Mouse (Mus musculus) megakaryocyte, embryonic 14.5 days (primary cell): ENCODE data around the gene March5. TPM values are rescaled to one million over a fixed set of nuclear protein-coding genes. Genes with fewer than 3 reads are reported as not detected.
A peak's percentile ranks its signal among the peaks of the same experiment; 100 is the strongest.

Experiments
- H3K27me3 ChIP-seq: replicated peaks from 2 replicates; pipeline ENCODE3; 2012; ENCODE audit warnings: inconsistent platforms
- H3K36me3 ChIP-seq: replicated peaks from 2 replicates; pipeline ENCODE3; 2012; ENCODE audit warnings: low read length, inconsistent platforms, mixed read lengths
- H3K4me1 ChIP-seq: 2 replicates; pipeline ENCODE4 v1.6.1; 2012; ENCODE audit warnings: inconsistent platforms
- H3K4me3 ChIP-seq: replicated peaks from 2 replicates; pipeline ENCODE3; 2012; ENCODE audit warnings: moderate library complexity, mild to moderate bottlenecking, inconsistent platforms
- H3K9me3 ChIP-seq: 2 replicates; pipeline ENCODE4 v1.6.1; 2012; ENCODE audit warnings: inconsistent platforms
- FLI1 ChIP-seq: IDR thresholded peaks from 2 replicates; pipeline ENCODE4 v1.6.1; 2012; ENCODE audit warnings: low read length, inconsistent platforms, mixed read lengths
- GATA1 ChIP-seq: IDR thresholded peaks from 3 replicates; pipeline ENCODE4 v1.6.1; 2012; ENCODE audit warnings: mixed read lengths, low read length, inconsistent platforms, borderline replicate concordance
- polyA plus RNA-seq: library from polyadenylated mRNA; stranded (reverse); fragments of >175 nt; gene quantifications from 2 replicates; pipeline ENCODE4 v1.2.3, GENCODE M21; 2012; ENCODE audit warnings: low replicate concordance; ENCODE audit not compliant: insufficient read depth

Gene March5
- polyA plus RNA-seq, result 28.9 and 37.4 TPM in 2 replicates

- H3K4me1 ChIP-seq, result peaks cover 36% of the 10 kb centered on the region
- H3K9me3 ChIP-seq, result no peaks in the 10 kb centered on the region
- peaks cover 22% of the 10 kb centered on the region for H3K36me3 ChIP-seq
- H3K27me3 ChIP-seq, result peaks cover 10% of the 10 kb centered on the region
- TF ChIP-seq GATA1 (no peak), FLI1 (no peak)
- peak within 1 kb of the TSS; percentile 98 for H3K4me3 ChIP-seq
These were observed at the start of gene March5 for GRCm38 (mm10) chr19:37207303-37208175. March5 (plus strand) TSS chr19:37207543.

GRCm38 (mm10) chr19:37172096-37172495 is 35.2 kb upstream of the March5 start:
- Histone ChIP-seq H3K4me1 (peaks cover 23% of the 10 kb centered on the region), H3K4me3 (no peak overlapping the region), H3K9me3 (0 out of 2 replicates have a peak, but pooled peaks cover 3% of the 10 kb centered on the region), H3K36me3 (no peaks in the 10 kb centered on the region), H3K27me3 (peaks cover 72% of the 10 kb centered on the region)
- TF ChIP-seq GATA1 (no peak), FLI1 (no peak)

- peaks cover 25% of the 10 kb centered on the region for H3K4me1 ChIP-seq
- H3K9me3 ChIP-seq, result 0 out of 2 replicates have a peak, but pooled peaks cover 3% of the 10 kb centered on the region
- TF ChIP-seq FLI1 (no peak), GATA1 (no peak)
- H3K36me3 ChIP-seq, result no peaks in the 10 kb centered on the region
- no peak overlapping the region for H3K4me3 ChIP-seq
- peaks cover 70% of the 10 kb centered on the region for H3K27me3 ChIP-seq
These were observed 34.7 kb upstream of the March5 start for GRCm38 (mm10) chr19:37172566-37173130.

GRCm38 (mm10) chr19:37173331-37174115 is 33.8 kb upstream of the March5 start:
- Histone ChIP-seq H3K9me3 (0 out of 2 replicates have a peak, but pooled peaks cover 3% of the 10 kb centered on the region), H3K4me3 (peak overlapping the region; percentile 93), H3K4me1 (peaks cover 31% of the 10 kb centered on the region), H3K27me3 (peaks cover 69% of the 10 kb centered on the region), H3K36me3 (no peaks in the 10 kb centered on the region)
- no peak for TF ChIP-seq FLI1
- no peak for TF ChIP-seq GATA1

GRCm38 (mm10) chr19:37174116-37174715 is 33.1 kb upstream of the March5 start:
- H3K27me3 ChIP-seq, result peaks cover 70% of the 10 kb centered on the region

GRCm38 (mm10) chr19:37174716-37175435 is 32.5 kb upstream of the March5 start:
- Histone ChIP-seq H3K9me3 (0 out of 2 replicates have a peak, but pooled peaks cover 3% of the 10 kb centered on the region), H3K27me3 (peaks cover 68% of the 10 kb centered on the region), H3K4me3 (peak overlapping the region; percentile 93), H3K4me1 (peaks cover 32% of the 10 kb centered on the region), H3K36me3 (no peaks in the 10 kb centered on the region)
- TF ChIP-seq FLI1 (no peak), GATA1 (no peak)

More at GRCm38 (mm10) chr19:37174116-37174715, 33.1 kb upstream of the March5 start:
- Histone ChIP-seq H3K4me3 (peak overlapping the region; percentile 93), H3K4me1 (peaks cover 32% of the 10 kb centered on the region), H3K9me3 (0 out of 2 replicates have a peak, but pooled peaks cover 3% of the 10 kb centered on the region), H3K36me3 (no peaks in the 10 kb centered on the region)
- TF ChIP-seq GATA1 (no peak), FLI1 (no peak)

GRCm38 (mm10) chr19:37175436-37175805 is 31.9 kb upstream of the March5 start:
- no peak for TF ChIP-seq FLI1
- no peak for TF ChIP-seq GATA1
- no peaks in the 10 kb centered on the region for H3K36me3 ChIP-seq
- H3K9me3 ChIP-seq, result 0 out of 2 replicates have a peak, but pooled peaks cover 3% of the 10 kb centered on the region
- peaks cover 32% of the 10 kb centered on the region for H3K4me1 ChIP-seq
- peaks cover 67% of the 10 kb centered on the region for H3K27me3 ChIP-seq
- H3K4me3 ChIP-seq, result peak overlapping the region; percentile 93

- Histone ChIP-seq H3K9me3 (no peaks in the 10 kb centered on the region), H3K4me3 (peak overlapping the region; percentile 93), H3K36me3 (no peaks in the 10 kb centered on the region), H3K27me3 (peaks cover 63% of the 10 kb centered on the region), H3K4me1 (peaks cover 32% of the 10 kb centered on the region)
- TF ChIP-seq FLI1 (no peak), GATA1 (no peak)
These were observed 31.4 kb upstream of the March5 start for GRCm38 (mm10) chr19:37175919-37176318.
